8 mouse cellular contexts compared by ENCODE assay signal in genomic region chr8:85661995-85662394, GRCm38 (mm10). TPM values are rescaled to one million over a fixed set of nuclear protein-coding genes. Genes with fewer than 3 reads are reported as not detected.
DNase-seq lines count a peak whose midpoint lies in the region; ATAC-seq and TF ChIP-seq lines count a peak whose summit lies in the region.
"Had no signal": no experiment of that assay in that cellular context is flagged by ENCODE, and none has a peak within 500 bp of the region (broad histone marks: within the 10 kb centered on the region; RNA-seq: fewer than 3 reads in every experiment).

No protein-coding gene starts in this region.

- H3K4me2 ChIP-seq in liver, embryonic 14.5 days (ENCODE audit: low read depth) = no peak overlapping the region
- H3K4me2 ChIP-seq: stomach, embryonic 15.5 days had no signal

- no peak overlapping the region for H3K9ac ChIP-seq in liver, embryonic 14.5 days (replicated peaks)
- H3K9ac ChIP-seq: stomach, embryonic 15.5 days had no signal

- 68% methylated on average over 5 of the region's 5 CpGs for WGBS in liver, embryonic 14.5 days (ENCODE audit: insufficient replicate concordance)

- TF ChIP-seq EP300 in liver, embryonic 14.5 days (IDR thresholded peaks at IDR 0.05; ENCODE audit: low read depth) = no peak

- H3K27ac ChIP-seq in liver, embryonic 14.5 days = no peak overlapping the region
- H3K27ac ChIP-seq: stomach, embryonic 15.5 days had no signal

- H3K9me3 ChIP-seq in liver, embryonic 14.5 days (ENCODE audit: control insufficient read depth, low read length) = no peaks in the 10 kb centered on the region
- H3K9me3 ChIP-seq: stomach, embryonic 15.5 days had no signal

- no peaks in the 10 kb centered on the region for H3K4me1 ChIP-seq in liver, embryonic 14.5 days (replicated peaks; ENCODE audit: control insufficient read depth in 2 of 2, insufficient read depth in 2 of 2, low read length in 1 of 2)
- H3K4me1 ChIP-seq: stomach, embryonic 15.5 days had no signal

- H3K27me3 ChIP-seq in liver, embryonic 14.5 days (ENCODE audit: control insufficient read depth, insufficient read depth, low read length) = no peaks in the 10 kb centered on the region
- H3K27me3 ChIP-seq: stomach, embryonic 15.5 days had no signal

- H3K4me3 ChIP-seq in liver, embryonic 14.5 days (ENCODE audit: insufficient read depth in 1 of 2, low read depth in 2 of 2, low read length in 2 of 2) = no peak overlapping the region
- H3K4me3 ChIP-seq: stomach, embryonic 15.5 days had no signal

- peak; percentile 41 for ATAC-seq in inflammation-experienced regulatory T-cells, adult 6 months
- ATAC-seq in liver, embryonic 14.5 days (ENCODE audit: insufficient read depth) = no peak

- peak; percentile 43 for DNase-seq in right cerebral cortex, adult 18-20 months
- DNase-seq in right cerebral cortex, postnatal 25 days = no peak
- peak; percentile 32 for DNase-seq in adrenal gland, adult 2 months
- DNase-seq in embryo, embryonic 9.5 days (ENCODE audit: extremely low spot score) = peak; percentile 20
- DNase-seq in liver, embryonic 14.5 days (ENCODE audit: low read depth in 3 of 3, low spot score in 3 of 3) = peak in 2 of 3 experiments; percentile 4 to 7
- DNase-seq in right cerebral cortex, postnatal 14 days = peak; percentile 50

- no peaks in the 10 kb centered on the region for H3K36me3 ChIP-seq in liver, embryonic 14.5 days (replicated peaks; ENCODE audit: control insufficient read depth, insufficient read depth, low read depth)
- H3K36me3 ChIP-seq: stomach, embryonic 15.5 days had no signal

- TF ChIP-seq CTCF in liver, embryonic 14.5 days (IDR thresholded peaks at IDR 0.05; ENCODE audit: low read depth) = peak; percentile 55; the same call in 1 of the 2 replicates

RNA-seq across cellular contexts. Expression of gene Neto2, which starts 38.7 kb away (rescaled TPM):
- 1 to 10 TPM; 3.0 to 6.5 TPM for total RNA-seq in adrenal gland, adult 2 months (2021)
- polyA plus RNA-seq in adrenal gland, adult 2 months (2012; rRNA removed) = 0.16 and 0.49 TPM in 2 replicates
- under 1 TPM; 0.13 to 0.34 (median 0.25) TPM for polyA plus RNA-seq in inflammation-experienced regulatory T-cells, adult 6 months (2017; shearing (Covaris generic))
- 0.42 and 0.56 TPM in 2 replicates for polyA plus RNA-seq in liver, embryonic 14.5 days (2012; rRNA removed)
- 1.4 and 1.5 TPM in 2 replicates for polyA plus RNA-seq in liver, embryonic 14.5 days (2014; fragmentation: Nextera tagmentation; extraction: Ambion mirVana)
